Mouse (Mus musculus) forebrain, embryonic 14.5 days (tissue): Measurements from ENCODE around the gene Immt. TPM values are rescaled to one million over a fixed set of nuclear protein-coding genes. Genes with fewer than 3 reads are reported as not detected.
"Not testable (repeated sequence)": the region's sequence is repeated elsewhere in the genome, so short reads cannot be mapped to it uniquely, and the experiment has no call there.

ENCODE experiments used
- ATAC-seq: fragments of 200-750 bp; cut with Nextera tagmentation; 2 replicates; pipeline ENCODE4 v1.8.0; 2017; ENCODE audit warnings: mild to moderate bottlenecking, moderate library complexity
- DNase-seq: peaks from one replicate; pipeline ENCODE4 v3.0.0-alpha.2; 2015; ENCODE audit warnings: low spot score
- H3K27ac ChIP-seq: fragments of 300-500 bp; sonication (generic); 2 replicates; pipeline ENCODE4 v1.5.1; 2014; ENCODE audit warnings: low read depth, mild to moderate bottlenecking, control low read depth, low read length, moderate library complexity
- H3K27me3 ChIP-seq: fragments of 300-500 bp; sonication (generic); replicated peaks from 2 replicates; pipeline ENCODE4 v1.6.1; 2014; ENCODE audit warnings: low read length, control low read depth, mixed read lengths; ENCODE audit not compliant: control insufficient read depth, insufficient read depth
- H3K36me3 ChIP-seq: fragments of 300-500 bp; sonication (generic); 2 replicates; pipeline ENCODE4 v1.6.1; 2014; ENCODE audit warnings: low read length, control low read depth; ENCODE audit not compliant: control insufficient read depth, insufficient read depth
- H3K4me1 ChIP-seq: fragments of 300-500 bp; sonication (generic); 2 replicates; pipeline ENCODE4 v1.6.1; 2014; ENCODE audit warnings: antibody characterized with exemption, low read length, control low read depth; ENCODE audit not compliant: control insufficient read depth, insufficient read depth
- H3K4me2 ChIP-seq: fragments of 300-500 bp; sonication (generic); 2 replicates; pipeline ENCODE4 v1.6.1; 2014; ENCODE audit warnings: mild to moderate bottlenecking, control low read depth, low read length
- H3K4me3 ChIP-seq: fragments of 300-500 bp; sonication (generic); 2 replicates; pipeline ENCODE4 v1.5.1; 2014; ENCODE audit warnings: low read depth, low read length, control low read depth
- H3K9ac ChIP-seq: fragments of 300-500 bp; sonication (generic); 2 replicates; pipeline ENCODE4 v1.6.1; 2014; ENCODE audit warnings: mild to moderate bottlenecking, low read length, control low read depth, moderate library complexity
- H3K9me3 ChIP-seq: fragments of 300-500 bp; sonication (generic); replicated peaks from 2 replicates; pipeline ENCODE4 v1.6.1; 2016; ENCODE audit warnings: low read length, control low read depth, mixed read lengths; ENCODE audit not compliant: control insufficient read depth
- WGBS: fragments of 180-500 bp; shearing (Covaris S2); extraction: QIAGEN DNeasy Blood & Tissue Kit; methylation state at CpG from one replicate; pipeline ENCODE4 v1.1.7; 2014; 5-methylcytosine and 5-hydroxymethylcytosine counted together
- polyA plus RNA-seq: library from polyadenylated mRNA; unstranded; fragments of >200 nt; fragmentation: Nextera tagmentation; extraction: Ambion mirVana; gene quantifications from 2 replicates; pipeline ENCODE4 v1.2.1, GENCODE M21; 2014

Immt gene
- polyA plus RNA-seq, 1 experiment from 2014 or later: 157 TPM

GRCm38 (mm10) chr6:71925233-71925632, 94.1 kb downstream of the Immt start:
- not testable (repeated sequence) for H3K27me3 ChIP-seq, DNase-seq, H3K4me2 ChIP-seq, ATAC-seq, H3K9ac ChIP-seq, H3K4me1 ChIP-seq, H3K4me3 ChIP-seq, H3K27ac ChIP-seq, H3K9me3 ChIP-seq
- H3K36me3 ChIP-seq: peaks cover 66% of the 10 kb centered on the region
- 86% methylated on average over 5 of the region's 5 CpGs for WGBS

Other genes starting within 250 kb of the Immt start
- gene Kdm3a, start 198.3 kb upstream of the Immt start, polyA plus RNA-seq: 47.4 and 49.5 TPM in 2 replicates
- 167 and 200 TPM in 2 replicates for gene Reep1, start 123.8 kb upstream of the Immt start, polyA plus RNA-seq
- gene Mrpl35, start 4.4 kb upstream of the Immt start, polyA plus RNA-seq: 44.9 and 51.5 TPM in 2 replicates
- 99.9 and 105 TPM in 2 replicates for gene Ptcd3, start 77.4 kb downstream of the Immt start, polyA plus RNA-seq
- gene Polr1a, start 77.7 kb downstream of the Immt start, polyA plus RNA-seq: 10.4 and 14.3 TPM in 2 replicates